Mouse (Mus musculus): Measurements from ENCODE around the gene Cox11. TPM values are rescaled to one million over a fixed set of nuclear protein-coding genes. Genes with fewer than 3 reads are reported as not detected.

Gene Cox11
- polyA plus RNA-seq (2012; rRNA removed), result 6.9 and 11.9 TPM in 2 replicates

DNA sequence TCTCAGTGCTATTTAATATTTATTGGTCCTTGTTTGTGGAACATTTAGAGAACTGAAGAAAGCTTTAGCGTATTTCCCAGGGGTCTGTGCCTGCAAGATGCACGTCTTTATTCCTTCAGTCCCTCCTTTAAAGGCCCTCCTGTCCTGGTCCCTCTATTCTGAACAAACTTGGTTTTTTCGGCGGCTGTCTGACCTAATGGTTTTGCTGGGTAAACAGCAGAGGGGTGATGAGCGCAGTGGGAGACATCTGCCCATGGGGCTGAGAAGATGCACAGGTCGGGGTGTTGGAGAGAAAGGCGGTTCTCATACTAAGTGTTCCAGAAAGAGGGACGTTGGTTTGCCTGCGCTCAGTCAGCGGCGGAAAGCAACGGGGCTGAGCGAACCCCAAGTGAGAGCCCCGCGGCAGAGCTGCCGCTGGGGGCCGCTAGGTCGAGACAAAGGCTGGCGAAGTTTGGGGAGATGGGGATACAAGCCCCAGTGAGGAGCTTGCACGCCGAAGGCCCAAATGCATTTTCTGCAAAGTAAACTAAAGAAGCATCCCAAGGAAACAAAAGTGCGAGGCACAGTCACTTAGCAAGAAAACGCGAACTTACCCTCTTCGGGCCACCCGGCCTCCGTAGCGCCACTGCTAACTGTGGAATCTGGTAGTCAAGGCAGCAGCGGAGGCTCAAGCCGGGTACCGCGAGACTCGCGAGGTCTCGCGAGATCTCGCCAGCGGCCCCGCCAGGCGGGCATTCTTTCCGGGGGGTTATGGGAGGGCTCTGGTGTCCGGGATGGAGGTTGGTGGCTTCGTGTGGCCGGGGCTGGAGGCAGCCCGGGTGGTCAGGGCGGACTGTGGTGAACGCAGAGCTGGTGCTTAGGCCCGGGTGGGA lies at the start of gene Cox11, which contains the start of gene Stxbp4:
Cox11 (plus strand) TSS at position 734 of the 872 bp plus-strand sequence.
Stxbp4 (minus strand) TSS at position 645 of the 872 bp plus-strand sequence.
- under 1% methylated on average over 48 of the region's 48 CpGs for WGBS

DNA sequence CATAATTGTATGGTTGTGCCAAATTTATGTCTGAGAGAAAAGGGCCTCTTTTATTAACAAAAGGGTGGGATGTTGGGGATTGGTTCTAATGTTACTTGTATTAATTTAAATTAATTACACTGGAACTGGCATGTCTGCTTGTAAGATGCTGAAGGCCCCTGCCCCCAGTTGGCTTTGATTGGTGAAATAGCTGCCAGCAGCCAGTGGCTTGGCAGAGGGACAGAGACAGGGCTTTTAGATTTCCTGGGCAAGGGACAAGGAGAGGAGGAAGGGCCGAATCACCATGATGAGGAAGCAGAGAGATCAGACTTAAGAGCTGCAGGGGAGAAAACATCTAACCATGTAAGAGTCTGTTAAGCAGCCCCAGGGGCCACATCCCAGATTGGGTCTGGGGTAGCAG lies 47.0 kb upstream of the Cox11 start:
- no peak for DNase-seq
- Histone ChIP-seq H3K4me1 (ENCODE audit: control insufficient read depth, insufficient read depth, low read length) (no peaks in the 10 kb centered on the region), H3K4me3 (replicated peaks; ENCODE audit: extremely low read depth, low read depth, low read length) (no peak overlapping the region)
- 62% methylated on average over 1 of the region's 1 CpGs for WGBS
- TF ChIP-seq CTCF (IDR thresholded peaks at IDR 0.05; ENCODE audit: insufficient read depth, low read length) (no peak), POLR2A (IDR thresholded peaks at IDR 0.05; ENCODE audit: borderline replicate concordance, extremely low read depth, low read depth, low read length) (no peak)

More for the DNA sequence above, at the start of gene Cox11, which contains the start of gene Stxbp4:
- DNase-seq, result peak; percentile 91
- H3K4me1 ChIP-seq (ENCODE audit: control insufficient read depth, insufficient read depth, low read length), result peaks cover 6% of the 10 kb centered on the region
- TF ChIP-seq CTCF (IDR thresholded peaks at IDR 0.05; ENCODE audit: insufficient read depth, low read length) (peak; percentile 39; the same call in 1 of the 2 replicates), POLR2A (IDR thresholded peaks at IDR 0.05; ENCODE audit: borderline replicate concordance, extremely low read depth, low read depth, low read length) (no peak; the same call in none of the 2 replicates)
- H3K4me3 ChIP-seq (replicated peaks; ENCODE audit: extremely low read depth, low read depth, low read length), result peak within 1 kb of the TSS; percentile 69

DNA sequence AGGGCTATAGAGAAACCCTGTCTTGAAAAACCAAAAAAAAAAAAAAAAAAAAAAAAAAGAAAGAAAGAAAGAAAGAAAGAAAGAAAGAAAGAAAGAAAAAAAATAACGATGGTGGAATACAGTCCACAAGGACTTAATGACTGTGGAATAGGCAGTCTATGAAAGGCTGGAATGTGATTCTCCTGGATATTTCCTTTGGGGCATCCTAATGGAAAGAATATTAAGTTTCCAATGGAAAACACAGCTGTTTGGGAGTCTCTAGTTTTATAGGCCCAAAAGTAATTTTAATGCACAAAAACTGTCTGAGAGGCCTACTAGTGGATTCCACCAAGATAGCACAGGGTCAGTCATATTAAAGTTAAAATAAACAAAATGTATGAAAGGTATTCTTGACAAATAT lies 42.1 kb upstream of the Cox11 start:
- Histone ChIP-seq H3K4me3 (replicated peaks; ENCODE audit: extremely low read depth, low read depth, low read length) (no peak overlapping the region), H3K4me1 (ENCODE audit: control insufficient read depth, insufficient read depth, low read length) (no peaks in the 10 kb centered on the region)
- WGBS, result 92% methylated on average over 1 of the region's 1 CpGs
- TF ChIP-seq CTCF (IDR thresholded peaks at IDR 0.05; ENCODE audit: insufficient read depth, low read length) (no peak), POLR2A (IDR thresholded peaks at IDR 0.05; ENCODE audit: borderline replicate concordance, extremely low read depth, low read depth, low read length) (no peak)
- no peak for DNase-seq

DNA sequence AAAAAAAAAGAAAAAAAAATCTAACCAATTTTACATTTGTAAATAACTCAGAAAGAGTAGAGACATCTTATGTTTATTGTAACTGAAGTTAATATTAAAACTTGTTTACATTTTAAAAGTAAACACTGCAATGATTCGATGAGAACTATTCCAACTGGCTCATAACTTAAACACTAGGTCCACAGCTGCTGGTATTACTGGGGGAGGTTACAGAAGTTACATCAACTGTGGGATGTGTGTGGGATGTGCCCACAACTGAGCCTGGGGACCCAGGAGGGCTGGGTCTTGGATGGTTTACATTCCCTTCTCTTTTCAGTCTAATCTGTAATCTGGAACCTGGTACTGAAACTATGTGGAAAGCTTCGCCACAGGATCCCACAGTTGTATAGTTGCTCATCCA lies 34.9 kb upstream of the Cox11 start:
- no peak overlapping the region for H3K4me3 ChIP-seq (replicated peaks; ENCODE audit: extremely low read depth, low read depth, low read length)
- no peaks in the 10 kb centered on the region for H3K4me1 ChIP-seq (ENCODE audit: control insufficient read depth, insufficient read depth, low read length)
- no peak for DNase-seq
- 61% methylated on average over 2 of the region's 2 CpGs for WGBS
- no peak for TF ChIP-seq CTCF (IDR thresholded peaks at IDR 0.05; ENCODE audit: insufficient read depth, low read length)
- TF ChIP-seq POLR2A (IDR thresholded peaks at IDR 0.05; ENCODE audit: borderline replicate concordance, extremely low read depth, low read depth, low read length), result no peak

DNA sequence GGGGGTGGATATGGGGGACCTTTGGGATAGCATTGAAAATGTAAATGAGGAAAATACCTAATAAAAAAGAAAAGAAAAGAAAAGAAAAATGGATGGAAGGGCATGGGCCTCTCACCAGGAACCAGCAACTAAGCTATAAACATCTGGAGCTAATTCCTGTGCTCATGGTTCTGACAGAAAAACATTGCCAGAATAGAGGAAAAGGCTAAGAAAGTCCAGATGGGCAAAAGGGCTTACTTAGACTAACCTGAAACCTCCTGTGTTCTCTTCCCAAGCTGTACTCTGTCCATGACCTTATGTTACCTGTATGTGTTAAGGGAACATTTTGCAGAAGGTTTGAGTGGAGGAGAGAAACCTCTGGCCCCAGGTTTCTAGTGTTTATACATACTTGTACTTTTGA lies 25.9 kb upstream of the Cox11 start:
- no peak overlapping the region for H3K4me3 ChIP-seq (replicated peaks; ENCODE audit: extremely low read depth, low read depth, low read length)
- no peak for DNase-seq
- no peak for TF ChIP-seq POLR2A (IDR thresholded peaks at IDR 0.05; ENCODE audit: borderline replicate concordance, extremely low read depth, low read depth, low read length)
- TF ChIP-seq CTCF (IDR thresholded peaks at IDR 0.05; ENCODE audit: insufficient read depth, low read length), result no peak
- H3K4me1 ChIP-seq (ENCODE audit: control insufficient read depth, insufficient read depth, low read length), result peaks cover 3% of the 10 kb centered on the region; the same call in 1 of the 2 replicates

DNA sequence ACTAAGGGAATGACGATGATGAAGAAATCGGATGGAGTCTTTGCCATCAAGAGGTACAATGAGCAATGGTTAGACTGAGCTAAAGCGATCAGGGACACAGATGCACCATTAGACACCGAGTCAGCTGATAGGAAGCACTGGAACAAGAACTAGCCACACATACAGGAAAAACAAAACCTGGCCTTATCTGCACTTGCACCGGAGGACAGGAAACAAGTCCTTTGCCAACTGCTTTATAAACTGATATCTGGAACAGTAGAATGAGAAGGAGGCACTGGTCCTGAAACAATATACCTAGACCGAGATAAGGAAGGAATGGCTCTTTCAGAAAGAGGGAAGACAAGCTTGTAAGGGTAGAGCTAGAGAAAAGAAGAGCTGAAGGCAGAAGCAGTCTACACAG lies 23.2 kb upstream of the Cox11 start:
- TF ChIP-seq CTCF (IDR thresholded peaks at IDR 0.05; ENCODE audit: insufficient read depth, low read length) (no peak), POLR2A (IDR thresholded peaks at IDR 0.05; ENCODE audit: borderline replicate concordance, extremely low read depth, low read depth, low read length) (no peak)
- WGBS, result 45% methylated on average over 6 of the region's 6 CpGs
- DNase-seq, result no peak
- Histone ChIP-seq H3K4me1 (ENCODE audit: control insufficient read depth, insufficient read depth, low read length) (peaks cover 6% of the 10 kb centered on the region; the same call in 1 of the 2 replicates), H3K4me3 (replicated peaks; ENCODE audit: extremely low read depth, low read depth, low read length) (no peak overlapping the region)

DNA sequence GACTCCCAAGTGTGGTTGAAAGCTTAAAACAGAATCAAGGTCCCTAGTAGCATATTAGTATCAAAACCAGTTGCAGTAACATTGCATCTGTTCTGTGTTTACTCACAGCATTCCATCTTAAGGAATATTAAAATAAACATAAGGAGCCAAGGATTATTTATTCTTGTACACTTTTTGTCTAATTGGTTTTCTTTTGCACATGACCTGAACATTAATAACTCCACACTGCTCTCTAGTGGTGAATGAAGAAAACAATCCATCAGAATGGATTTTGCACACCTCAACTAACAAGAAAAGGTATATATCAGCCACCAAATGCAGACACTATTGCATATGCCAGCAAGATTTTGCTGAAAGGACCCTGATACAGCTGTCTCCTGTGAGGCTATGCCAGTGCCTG lies 21.5 kb upstream of the Cox11 start:
- Histone ChIP-seq H3K4me1 (ENCODE audit: control insufficient read depth, insufficient read depth, low read length) (peaks cover 6% of the 10 kb centered on the region; the same call in 1 of the 2 replicates), H3K4me3 (replicated peaks; ENCODE audit: extremely low read depth, low read depth, low read length) (no peak overlapping the region)
- TF ChIP-seq CTCF (IDR thresholded peaks at IDR 0.05; ENCODE audit: insufficient read depth, low read length) (peak; percentile 36; the same call in 1 of the 2 replicates), POLR2A (IDR thresholded peaks at IDR 0.05; ENCODE audit: borderline replicate concordance, extremely low read depth, low read depth, low read length) (no peak)
- DNase-seq, result no peak

DNA sequence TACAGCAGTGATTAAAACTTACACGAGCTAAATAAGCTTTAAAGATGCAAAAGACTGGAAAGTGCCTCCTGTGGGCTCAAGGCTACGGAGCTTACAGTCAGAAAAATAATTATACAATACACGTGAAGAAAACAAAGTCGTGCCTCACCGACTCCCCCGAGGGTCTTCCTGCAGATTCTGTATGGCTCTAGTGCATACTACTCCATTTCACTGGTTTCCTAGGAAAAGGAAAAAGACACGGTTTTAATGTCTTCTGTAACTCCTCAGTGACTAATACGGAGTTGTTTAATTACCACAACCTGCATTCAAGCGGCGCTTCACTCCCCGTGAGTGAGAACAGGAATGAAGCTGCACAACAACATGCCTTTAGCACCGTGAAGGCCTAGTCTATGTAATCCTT lies 15.9 kb upstream of the Cox11 start:
- no peak overlapping the region for H3K4me3 ChIP-seq (replicated peaks; ENCODE audit: extremely low read depth, low read depth, low read length)
- H3K4me1 ChIP-seq (ENCODE audit: control insufficient read depth, insufficient read depth, low read length), result peaks cover 5% of the 10 kb centered on the region; the same call in 1 of the 2 replicates
- no peak for DNase-seq
- TF ChIP-seq POLR2A (IDR thresholded peaks at IDR 0.05; ENCODE audit: borderline replicate concordance, extremely low read depth, low read depth, low read length) (no peak), CTCF (IDR thresholded peaks at IDR 0.05; ENCODE audit: insufficient read depth, low read length) (no peak)
- 92% methylated on average over 12 of the region's 12 CpGs for WGBS

DNA sequence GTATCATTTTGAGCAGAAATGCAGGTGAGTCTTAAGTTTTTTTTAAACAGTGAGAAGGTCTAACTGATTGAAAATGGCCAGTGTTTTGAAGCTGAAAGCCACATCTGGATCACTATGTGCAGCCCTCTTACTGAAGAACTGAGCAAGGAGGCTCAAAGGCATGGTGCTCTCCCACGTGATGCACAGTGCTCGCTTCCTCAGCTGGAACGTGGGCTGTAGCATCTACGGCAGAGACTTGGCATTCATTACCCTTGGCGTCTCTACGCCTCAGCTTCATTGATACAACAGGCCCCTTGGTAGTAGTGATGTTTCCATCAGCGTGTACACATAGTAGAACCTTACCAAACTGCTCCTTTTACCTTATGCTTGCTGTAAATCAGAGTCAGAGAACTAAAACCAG lies 15.5 kb upstream of the Cox11 start:
- 86% methylated on average over 7 of the region's 7 CpGs for WGBS
- DNase-seq, result no peak
- Histone ChIP-seq H3K4me3 (replicated peaks; ENCODE audit: extremely low read depth, low read depth, low read length) (no peak overlapping the region), H3K4me1 (ENCODE audit: control insufficient read depth, insufficient read depth, low read length) (peaks cover 5% of the 10 kb centered on the region; the same call in 1 of the 2 replicates)
- TF ChIP-seq POLR2A (IDR thresholded peaks at IDR 0.05; ENCODE audit: borderline replicate concordance, extremely low read depth, low read depth, low read length) (no peak), CTCF (IDR thresholded peaks at IDR 0.05; ENCODE audit: insufficient read depth, low read length) (no peak)

DNA sequence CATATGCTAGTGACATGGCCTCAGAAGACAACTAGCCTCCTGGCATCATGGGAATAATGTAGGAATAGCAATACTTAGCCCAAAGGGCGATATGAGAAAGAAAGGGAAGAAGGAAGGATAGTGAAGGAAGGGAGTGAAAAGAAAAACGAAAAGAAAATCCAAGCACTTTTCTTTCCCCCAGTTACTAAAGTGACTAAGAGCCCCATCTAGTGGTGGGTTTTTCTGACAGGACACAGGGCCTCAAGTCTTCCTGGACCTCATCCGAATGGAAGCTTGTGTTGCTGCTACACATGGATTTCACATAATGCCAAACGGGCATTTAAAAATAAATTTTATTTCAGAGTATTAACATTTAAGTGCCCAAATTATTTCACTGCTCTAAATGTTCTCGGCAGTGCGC lies 14.5 kb upstream of the Cox11 start:
- no peak overlapping the region for H3K4me3 ChIP-seq (replicated peaks; ENCODE audit: extremely low read depth, low read depth, low read length)
- peaks cover 4% of the 10 kb centered on the region; the same call in 1 of the 2 replicates for H3K4me1 ChIP-seq (ENCODE audit: control insufficient read depth, insufficient read depth, low read length)
- WGBS, result 41% methylated on average over 6 of the region's 6 CpGs
- no peak for TF ChIP-seq POLR2A (IDR thresholded peaks at IDR 0.05; ENCODE audit: borderline replicate concordance, extremely low read depth, low read depth, low read length)
- peak; percentile 32 for TF ChIP-seq CTCF (IDR thresholded peaks at IDR 0.05; ENCODE audit: insufficient read depth, low read length)
- no peak for DNase-seq

Data from lung, adult 2 months (tissue).